Mouse (Mus musculus): ENCODE results near the gene Lipk.

GRCm38 (mm10) chr19:34021440-34022172, 13.5 kb downstream of the Lipk start:
- TF ChIP-seq FLI1 (IDR thresholded peaks at IDR 0.05; ENCODE audit: low read length) (no peak), GATA1 (IDR thresholded peaks at IDR 0.05; ENCODE audit: borderline replicate concordance, low read length) (no peak)

Measured in megakaryocyte, embryonic 14.5 days (primary cell).